Comparison of ENCODE assay signal across 9 mouse cellular contexts in the genomic region with DNA sequence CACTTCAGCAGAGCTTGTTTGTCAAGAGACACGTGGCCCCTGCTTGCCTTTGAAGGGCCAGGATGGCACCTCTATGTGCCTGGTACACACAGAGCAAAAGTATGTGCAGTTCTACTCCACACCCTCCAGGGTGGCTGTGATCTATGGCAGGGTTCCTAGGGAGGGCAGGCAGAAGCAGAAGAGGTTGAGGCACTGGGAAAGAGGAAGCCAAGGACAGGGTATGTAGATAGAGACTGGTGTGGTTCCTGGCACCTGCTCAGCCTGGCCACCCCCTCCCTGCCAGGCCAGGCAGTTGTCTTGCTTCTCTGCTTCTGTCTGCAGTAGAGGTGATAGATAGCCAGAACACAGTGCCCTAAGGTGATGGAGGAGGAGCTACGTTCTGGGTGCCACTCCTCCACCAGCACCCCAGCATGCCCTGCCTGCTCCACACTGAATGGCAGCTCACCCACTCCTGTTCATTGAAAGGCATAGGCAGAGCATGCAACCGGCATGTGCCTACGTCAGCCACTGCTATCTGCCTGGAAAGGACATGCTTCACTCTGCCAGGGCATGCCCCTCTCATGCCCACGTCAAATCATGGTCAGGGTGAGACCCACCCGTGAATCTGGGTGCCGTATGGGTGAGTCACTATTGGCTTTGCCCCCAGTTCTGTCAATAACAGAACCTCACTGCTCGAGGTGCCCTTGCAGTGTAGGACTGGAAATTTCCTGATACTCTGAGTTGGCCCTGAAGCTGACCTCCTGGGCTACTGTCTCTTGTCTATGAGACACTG. TPM values are rescaled to one million over a fixed set of nuclear protein-coding genes. Genes with fewer than 3 reads are reported as not detected.
DNase-seq lines count a peak whose midpoint lies in the region; ATAC-seq and TF ChIP-seq lines count a peak whose summit lies in the region.
"Had no signal": no experiment of that assay in that cellular context is flagged by ENCODE, and none has a peak within 500 bp of the region (broad histone marks: within the 10 kb centered on the region; RNA-seq: fewer than 3 reads in every experiment).

No protein-coding gene starts in this region.

- H3K9me3 ChIP-seq in lung, embryonic 14.5 days (ENCODE audit: low read depth, low read length), result no peaks in the 10 kb centered on the region
- no peaks in the 10 kb centered on the region for H3K9me3 ChIP-seq in lung, embryonic 15.5 days
- H3K9me3 ChIP-seq: hindbrain, embryonic 10.5 days had no signal

- H3K4me2 ChIP-seq in lung, embryonic 14.5 days, result no peak overlapping the region
- no peak overlapping the region for H3K4me2 ChIP-seq in lung, embryonic 15.5 days

- ATAC-seq in lung, embryonic 14.5 days (ENCODE audit: insufficient read depth), result 0 out of 2 replicates have a peak, but pooled peaks have one; percentile 17
- 0 out of 2 replicates have a peak, but pooled peaks have one; percentile 33 for ATAC-seq in lung, embryonic 15.5 days (ENCODE audit: borderline replicate concordance, extremely low read depth, low FRiP score, low TSS enrichment)

- H3K27me3 ChIP-seq in lung, embryonic 14.5 days (ENCODE audit: insufficient read depth, low read length), result no peaks in the 10 kb centered on the region
- no peaks in the 10 kb centered on the region for H3K27me3 ChIP-seq in lung, embryonic 15.5 days
- no peaks in the 10 kb centered on the region for H3K27me3 ChIP-seq in thymus, adult 2 months (ENCODE audit: control insufficient read depth, insufficient read depth, low read length)

- no peak for DNase-seq in lung, embryonic 14.5 days
- no peak for DNase-seq in lung, postnatal 4 days
- DNase-seq in adrenal gland, postnatal 25 days, result peak; percentile 29
- DNase-seq in urinary bladder, postnatal 25 days (ENCODE audit: low spot score), result peak; percentile 57
- DNase-seq in T-cell, adult 2 months (ENCODE audit: low spot score), result no peak
- DNase-seq in thymus, adult 2 months, result no peak
- DNase-seq: cerebellum, postnatal 36 days had no signal

- no peaks in the 10 kb centered on the region for H3K4me1 ChIP-seq in lung, embryonic 14.5 days (ENCODE audit: insufficient read depth)
- peaks cover 8% of the 10 kb centered on the region; the same call in 1 of the 2 replicates for H3K4me1 ChIP-seq in lung, embryonic 15.5 days
- H3K4me1 ChIP-seq in thymus, adult 2 months (replicated peaks; ENCODE audit: control insufficient read depth, insufficient read depth, low read length), result peaks cover 6% of the 10 kb centered on the region; the same call in 1 of the 2 replicates

- 0 out of 2 replicates have a peak, but pooled peaks have one; percentile 6 for TF ChIP-seq CTCF in lung, embryonic 14.5 days (IDR thresholded peaks at IDR 0.05; ENCODE audit: low read depth)
- TF ChIP-seq CTCF in thymus, adult 2 months (IDR thresholded peaks at IDR 0.05; ENCODE audit: borderline replicate concordance, control insufficient read depth, extremely low read depth, insufficient read depth, low read length, poor library complexity), result no peak

- H3K4me3 ChIP-seq in lung, embryonic 14.5 days (ENCODE audit: low read depth, low read length), result no peak overlapping the region
- H3K4me3 ChIP-seq in lung, embryonic 15.5 days, result no peak overlapping the region
- no peak overlapping the region for H3K4me3 ChIP-seq in thymus, adult 2 months (ENCODE audit: control insufficient read depth, insufficient read depth, low read length)
- H3K4me3 ChIP-seq: hindbrain, embryonic 10.5 days had no signal

- TF ChIP-seq POLR2A in thymus, adult 2 months (IDR thresholded peaks at IDR 0.05; ENCODE audit: control insufficient read depth, extremely low read depth, insufficient read depth, low read length, poor library complexity), result no peak

- 57% methylated on average over 8 of the region's 8 CpGs for WGBS in lung, embryonic 14.5 days
- 50% methylated on average over 8 of the region's 8 CpGs for WGBS in lung, embryonic 15.5 days
- WGBS in thymus, adult 2 months, result 51% methylated on average over 8 of the region's 8 CpGs

- no peak overlapping the region for H3K9ac ChIP-seq in lung, embryonic 14.5 days
- no peak overlapping the region for H3K9ac ChIP-seq in lung, embryonic 15.5 days

- H3K36me3 ChIP-seq in lung, embryonic 14.5 days (ENCODE audit: insufficient read depth), result no peaks in the 10 kb centered on the region
- no peaks in the 10 kb centered on the region for H3K36me3 ChIP-seq in lung, embryonic 15.5 days
- no peaks in the 10 kb centered on the region for H3K36me3 ChIP-seq in thymus, adult 2 months (ENCODE audit: control insufficient read depth, insufficient read depth, low read length)
- H3K36me3 ChIP-seq: hindbrain, embryonic 10.5 days had no signal

- no peak overlapping the region for H3K27ac ChIP-seq in lung, embryonic 14.5 days (ENCODE audit: low read depth)
- H3K27ac ChIP-seq in lung, embryonic 15.5 days, result no peak overlapping the region
- H3K27ac ChIP-seq in thymus, adult 2 months (ENCODE audit: control insufficient read depth, insufficient read depth, low read length), result no peak overlapping the region
- H3K27ac ChIP-seq: hindbrain, embryonic 10.5 days had no signal

RNA-seq across cellular contexts. Expression of gene Ccnd1, which starts 31.5 kb away (rescaled TPM):
- 148 and 154 TPM in 2 replicates for polyA plus RNA-seq in lung, embryonic 14.5 days (2014; fragmentation: Nextera tagmentation; extraction: Ambion mirVana)
- 111 and 117 TPM in 2 replicates for total RNA-seq in adrenal gland, postnatal 25 days (2021)
- 127 and 134 TPM in 2 replicates for polyA plus RNA-seq in lung, embryonic 15.5 days (2015; fragmentation: Nextera tagmentation; extraction: Ambion mirVana)
- 14.4 and 21.7 TPM in 2 replicates for polyA plus RNA-seq in thymus, adult 2 months (2012; rRNA removed)

RNA-seq across cellular contexts. Expression of gene LTO1, which starts 56.3 kb away (rescaled TPM):
- 22.1 and 22.3 TPM in 2 replicates for polyA plus RNA-seq in lung, embryonic 14.5 days (2014; fragmentation: Nextera tagmentation; extraction: Ambion mirVana)
- 18.7 and 27.1 TPM in 2 replicates for total RNA-seq in adrenal gland, postnatal 25 days (2021)
- polyA plus RNA-seq in lung, embryonic 15.5 days (2015; fragmentation: Nextera tagmentation; extraction: Ambion mirVana), result 25.8 and 27.9 TPM in 2 replicates
- polyA plus RNA-seq in thymus, adult 2 months (2012; rRNA removed), result 23.5 and 26.6 TPM in 2 replicates

Comparison
In these comparisons a context has a peak if more than half of its experiments do, and no peak if none do; other contexts are left out.
1. DNase-seq: peak in adrenal gland, postnatal 25 days (single experiment) and urinary bladder, postnatal 25 days (single experiment); none in lung, embryonic 14.5 days (single experiment), lung, postnatal 4 days (0 of 2), T-cell, adult 2 months (single experiment) and thymus, adult 2 months (single experiment).